Mouse (Mus musculus): ENCODE data around the gene Ptpn1. TPM values are rescaled to one million over a fixed set of nuclear protein-coding genes. Genes with fewer than 3 reads are reported as not detected.
A peak's percentile ranks its signal among the peaks of the same experiment; 100 is the strongest.

Ptpn1 gene
- polyA plus RNA-seq, 1 experiment from 2014 or later, result 69.3 TPM

GRCm38 (mm10) chr2:167941745-167942176, 9.9 kb downstream of the Ptpn1 start:
- Histone ChIP-seq H3K36me3 (replicated peaks; ENCODE audit: control insufficient read depth, insufficient read depth) (no peaks in the 10 kb centered on the region), H3K4me1 (replicated peaks; ENCODE audit: control insufficient read depth, insufficient read depth, low read length) (peaks cover 61% of the 10 kb centered on the region), H3K4me3 (replicated peaks; ENCODE audit: low read length) (no peak overlapping the region), H3K4me2 (replicated peaks) (no peak overlapping the region), H3K27me3 (ENCODE audit: control insufficient read depth, insufficient read depth, low read length) (no peaks in the 10 kb centered on the region), H3K27ac (peak overlapping the region; percentile 63), H3K9ac (no peak overlapping the region), H3K9me3 (ENCODE audit: control insufficient read depth, low read length) (no peaks in the 10 kb centered on the region)
- whole genome bisulfite sequencing, result 38% methylated on average over 6 of the region's 6 CpGs
- ATAC-seq (ENCODE audit: low FRiP score) (0 out of 2 replicates have a peak, but pooled peaks have one; percentile 5), DNase-seq (ENCODE audit: low spot score) (no peak)

GRCm38 (mm10) chr2:167942199-167942925, 10.5 kb downstream of the Ptpn1 start:
- Histone ChIP-seq H3K9me3 (ENCODE audit: control insufficient read depth, low read length) (no peaks in the 10 kb centered on the region), H3K4me1 (replicated peaks; ENCODE audit: control insufficient read depth, insufficient read depth, low read length) (peaks cover 61% of the 10 kb centered on the region), H3K4me3 (replicated peaks; ENCODE audit: low read length) (no peak overlapping the region), H3K27me3 (ENCODE audit: control insufficient read depth, insufficient read depth, low read length) (no peaks in the 10 kb centered on the region), H3K27ac (peak overlapping the region; percentile 63), H3K36me3 (replicated peaks; ENCODE audit: control insufficient read depth, insufficient read depth) (no peaks in the 10 kb centered on the region), H3K4me2 (replicated peaks) (0 out of 2 replicates have a peak overlapping the region, but pooled peaks have one; percentile 6), H3K9ac (no peak overlapping the region)
- WGBS, result 26% methylated on average over 8 of the region's 8 CpGs
- ATAC-seq (ENCODE audit: low FRiP score) (peak; percentile 67; the same call in 1 of the 2 replicates), DNase-seq (ENCODE audit: low spot score) (peak; percentile 63)

- H3K9me3 ChIP-seq (ENCODE audit: control insufficient read depth, low read length), result no peaks in the 10 kb centered on the region
- H3K4me1 ChIP-seq (replicated peaks; ENCODE audit: control insufficient read depth, insufficient read depth, low read length), result peaks cover 64% of the 10 kb centered on the region
- ATAC-seq (ENCODE audit: low FRiP score) (no peak), DNase-seq (ENCODE audit: low spot score) (no peak)
- no peak overlapping the region for H3K9ac ChIP-seq
- no peaks in the 10 kb centered on the region for H3K36me3 ChIP-seq (replicated peaks; ENCODE audit: control insufficient read depth, insufficient read depth)
- no peaks in the 10 kb centered on the region for H3K27me3 ChIP-seq (ENCODE audit: control insufficient read depth, insufficient read depth, low read length)
- H3K4me3 ChIP-seq (replicated peaks; ENCODE audit: low read length), result no peak overlapping the region
- WGBS, result 65% methylated on average over 12 of the region's 12 CpGs
- H3K4me2 ChIP-seq (replicated peaks), result 0 out of 2 replicates have a peak overlapping the region, but pooled peaks have one; percentile 6
- H3K27ac ChIP-seq, result peak overlapping the region; percentile 63
Measured at GRCm38 (mm10) chr2:167942926-167943633, 11.2 kb downstream of the Ptpn1 start.

GRCm38 (mm10) chr2:167944193-167944592, 12.3 kb downstream of the Ptpn1 start:
- Histone ChIP-seq H3K27ac (no peak overlapping the region), H3K27me3 (ENCODE audit: control insufficient read depth, insufficient read depth, low read length) (no peaks in the 10 kb centered on the region), H3K9ac (no peak overlapping the region), H3K4me3 (replicated peaks; ENCODE audit: low read length) (no peak overlapping the region), H3K4me1 (replicated peaks; ENCODE audit: control insufficient read depth, insufficient read depth, low read length) (peaks cover 62% of the 10 kb centered on the region), H3K4me2 (replicated peaks) (no peak overlapping the region), H3K36me3 (replicated peaks; ENCODE audit: control insufficient read depth, insufficient read depth) (no peaks in the 10 kb centered on the region), H3K9me3 (ENCODE audit: control insufficient read depth, low read length) (no peaks in the 10 kb centered on the region)
- ATAC-seq (ENCODE audit: low FRiP score), result no peak
- DNase-seq (ENCODE audit: low spot score), result no peak
- WGBS, result 69% methylated on average over 3 of the region's 3 CpGs

GRCm38 (mm10) chr2:167945451-167945850, 13.6 kb downstream of the Ptpn1 start:
- Histone ChIP-seq H3K36me3 (replicated peaks; ENCODE audit: control insufficient read depth, insufficient read depth) (no peaks in the 10 kb centered on the region), H3K9me3 (ENCODE audit: control insufficient read depth, low read length) (no peaks in the 10 kb centered on the region), H3K27me3 (ENCODE audit: control insufficient read depth, insufficient read depth, low read length) (no peaks in the 10 kb centered on the region), H3K4me1 (replicated peaks; ENCODE audit: control insufficient read depth, insufficient read depth, low read length) (peaks cover 52% of the 10 kb centered on the region), H3K9ac (no peak overlapping the region), H3K27ac (no peak overlapping the region), H3K4me3 (replicated peaks; ENCODE audit: low read length) (no peak overlapping the region), H3K4me2 (replicated peaks) (no peak overlapping the region)
- DNase-seq (ENCODE audit: low spot score) (no peak), ATAC-seq (ENCODE audit: low FRiP score) (no peak)
- 80% methylated on average over 5 of the region's 5 CpGs for WGBS

- H3K4me3 ChIP-seq (replicated peaks; ENCODE audit: low read length), result no peak overlapping the region
- H3K27ac ChIP-seq, result no peak overlapping the region
- WGBS, result 94% methylated on average over 3 of the region's 3 CpGs
- H3K9me3 ChIP-seq (ENCODE audit: control insufficient read depth, low read length), result no peaks in the 10 kb centered on the region
- ATAC-seq (ENCODE audit: low FRiP score) (no peak), DNase-seq (ENCODE audit: low spot score) (no peak)
- no peaks in the 10 kb centered on the region for H3K36me3 ChIP-seq (replicated peaks; ENCODE audit: control insufficient read depth, insufficient read depth)
- H3K9ac ChIP-seq, result no peak overlapping the region
- H3K27me3 ChIP-seq (ENCODE audit: control insufficient read depth, insufficient read depth, low read length), result no peaks in the 10 kb centered on the region
- peaks cover 36% of the 10 kb centered on the region for H3K4me1 ChIP-seq (replicated peaks; ENCODE audit: control insufficient read depth, insufficient read depth, low read length)
- H3K4me2 ChIP-seq (replicated peaks), result no peak overlapping the region
Measured at GRCm38 (mm10) chr2:167947251-167947650, 15.4 kb downstream of the Ptpn1 start.

GRCm38 (mm10) chr2:167948047-167948446, 16.2 kb downstream of the Ptpn1 start:
- ATAC-seq (ENCODE audit: low FRiP score), result no peak
- H3K27me3 ChIP-seq (ENCODE audit: control insufficient read depth, insufficient read depth, low read length), result no peaks in the 10 kb centered on the region
- H3K9ac ChIP-seq, result no peak overlapping the region
- no peaks in the 10 kb centered on the region for H3K36me3 ChIP-seq (replicated peaks; ENCODE audit: control insufficient read depth, insufficient read depth)
- no peak for DNase-seq (ENCODE audit: low spot score)
- WGBS, result 72% methylated on average over 6 of the region's 6 CpGs
- no peak overlapping the region for H3K27ac ChIP-seq
- peaks cover 28% of the 10 kb centered on the region for H3K4me1 ChIP-seq (replicated peaks; ENCODE audit: control insufficient read depth, insufficient read depth, low read length)
- no peak overlapping the region for H3K4me2 ChIP-seq (replicated peaks)
- H3K9me3 ChIP-seq (ENCODE audit: control insufficient read depth, low read length), result no peaks in the 10 kb centered on the region
- H3K4me3 ChIP-seq (replicated peaks; ENCODE audit: low read length), result no peak overlapping the region

GRCm38 (mm10) chr2:167948557-167948956, 16.7 kb downstream of the Ptpn1 start:
- DNase-seq (ENCODE audit: low spot score) (no peak), ATAC-seq (ENCODE audit: low FRiP score) (no peak)

GRCm38 (mm10) chr2:167949250-167949649, 17.4 kb downstream of the Ptpn1 start:
- H3K36me3 ChIP-seq (replicated peaks; ENCODE audit: control insufficient read depth, insufficient read depth), result no peaks in the 10 kb centered on the region
- peaks cover 16% of the 10 kb centered on the region for H3K4me1 ChIP-seq (replicated peaks; ENCODE audit: control insufficient read depth, insufficient read depth, low read length)
- H3K4me3 ChIP-seq (replicated peaks; ENCODE audit: low read length), result no peak overlapping the region
- WGBS, result 79% methylated on average over 6 of the region's 6 CpGs
- DNase-seq (ENCODE audit: low spot score), result no peak
- ATAC-seq (ENCODE audit: low FRiP score), result no peak
- H3K27me3 ChIP-seq (ENCODE audit: control insufficient read depth, insufficient read depth, low read length), result no peaks in the 10 kb centered on the region
- H3K9ac ChIP-seq, result no peak overlapping the region
- no peaks in the 10 kb centered on the region for H3K9me3 ChIP-seq (ENCODE audit: control insufficient read depth, low read length)
- no peak overlapping the region for H3K4me2 ChIP-seq (replicated peaks)
- H3K27ac ChIP-seq, result no peak overlapping the region

More at GRCm38 (mm10) chr2:167948557-167948956, 16.7 kb downstream of the Ptpn1 start:
- no peak overlapping the region for H3K9ac ChIP-seq
- WGBS, result 76% methylated on average over 13 of the region's 13 CpGs
- H3K27ac ChIP-seq, result no peak overlapping the region; the same call in 1 of the 2 replicates
- H3K4me3 ChIP-seq (replicated peaks; ENCODE audit: low read length), result no peak overlapping the region
- no peaks in the 10 kb centered on the region for H3K36me3 ChIP-seq (replicated peaks; ENCODE audit: control insufficient read depth, insufficient read depth)
- peaks cover 22% of the 10 kb centered on the region for H3K4me1 ChIP-seq (replicated peaks; ENCODE audit: control insufficient read depth, insufficient read depth, low read length)
- H3K27me3 ChIP-seq (ENCODE audit: control insufficient read depth, insufficient read depth, low read length), result no peaks in the 10 kb centered on the region
- H3K4me2 ChIP-seq (replicated peaks), result no peak overlapping the region
- no peaks in the 10 kb centered on the region for H3K9me3 ChIP-seq (ENCODE audit: control insufficient read depth, low read length)
